Mouse (Mus musculus) heart, embryonic 15.5 days (tissue): ENCODE results near the gene BC049715. TPM values are rescaled to one million over a fixed set of nuclear protein-coding genes. Genes with fewer than 3 reads are reported as not detected.
A peak's percentile ranks its signal among the peaks of the same experiment; 100 is the strongest.

Experiments used
- ATAC-seq: fragments of 200-750 bp; cut with Nextera tagmentation; replicated peaks from 2 replicates; pipeline ENCODE4 v1.8.0; 2017; ENCODE audit warnings: low read depth, moderate TSS enrichment; ENCODE audit not compliant: insufficient number of reproducible peaks, insufficient read depth, low FRiP score
- H3K27ac ChIP-seq: fragments of 300-500 bp; sonication (generic); 2 replicates; pipeline ENCODE4 v1.5.1; 2015; ENCODE audit warnings: mild to moderate bottlenecking, inconsistent platforms
- H3K27me3 ChIP-seq: fragments of 300-500 bp; sonication (generic); 2 replicates; pipeline ENCODE4 v1.6.1; 2015; ENCODE audit warnings: inconsistent platforms
- H3K36me3 ChIP-seq: fragments of 300-500 bp; sonication (generic); 2 replicates; pipeline ENCODE4 v1.6.1; 2015; ENCODE audit warnings: mild to moderate bottlenecking, inconsistent platforms
- H3K4me1 ChIP-seq: fragments of 300-500 bp; sonication (generic); replicated peaks from 2 replicates; pipeline ENCODE4 v1.6.1; 2015; ENCODE audit warnings: inconsistent platforms
- H3K4me2 ChIP-seq: fragments of 300-500 bp; sonication (generic); 2 replicates; pipeline ENCODE4 v1.6.1; 2015; ENCODE audit warnings: inconsistent platforms, mild to moderate bottlenecking, moderate library complexity
- H3K4me3 ChIP-seq: fragments of 300-500 bp; sonication (generic); 2 replicates; pipeline ENCODE4 v1.5.1; 2015; ENCODE audit warnings: mild to moderate bottlenecking, inconsistent platforms
- H3K9ac ChIP-seq: fragments of 300-500 bp; sonication (generic); 2 replicates; pipeline ENCODE4 v1.6.1; 2015; ENCODE audit warnings: mild to moderate bottlenecking, inconsistent platforms
- H3K9me3 ChIP-seq: fragments of 300-500 bp; sonication (generic); replicated peaks from 2 replicates; pipeline ENCODE4 v1.6.1; 2016; ENCODE audit warnings: inconsistent platforms
- WGBS: fragments of 180-500 bp; shearing (Covaris S2); methylation state at CpG from one replicate; pipeline ENCODE4 v1.1.7; 2015; ENCODE audit warnings: mixed read lengths; 5-methylcytosine and 5-hydroxymethylcytosine counted together
- polyA plus RNA-seq: library from polyadenylated mRNA; unstranded; fragments of >200 nt; fragmentation: Nextera tagmentation; extraction: Ambion mirVana; gene quantifications from 2 replicates; pipeline ENCODE4 v1.2.1, GENCODE M21; 2015

The BC049715 gene
- polyA plus RNA-seq, 1 experiment from 2014 or later, result 1.3 TPM

DNA sequence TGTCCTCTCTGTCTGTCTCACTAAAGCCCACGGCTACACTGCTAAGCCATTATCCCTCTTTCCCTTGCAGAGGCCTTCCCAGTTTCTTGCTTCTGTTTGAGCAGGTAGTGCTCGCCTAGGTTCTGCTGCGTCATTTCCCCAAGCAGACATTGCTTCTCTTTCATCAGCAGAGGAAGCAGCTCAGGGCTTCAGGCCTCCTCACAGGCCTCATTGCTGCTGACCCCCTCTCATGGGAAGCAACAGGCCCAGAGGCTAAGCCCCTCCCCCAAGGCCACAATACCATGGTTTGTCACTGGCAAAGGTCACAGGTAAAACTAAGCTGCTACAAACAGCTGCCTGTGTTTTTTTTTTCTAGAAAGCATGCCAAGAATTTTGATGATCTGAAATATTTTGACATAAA, 25.3 kb downstream of the BC049715 start:
- 57% methylated on average over 3 of the region's 3 CpGs for WGBS
- Histone ChIP-seq H3K27ac (peak overlapping the region; percentile 34; the same call in 1 of the 2 replicates), H3K4me3 (no peak overlapping the region), H3K4me2 (no peak overlapping the region), H3K36me3 (no peaks in the 10 kb centered on the region), H3K9me3 (no peaks in the 10 kb centered on the region), H3K4me1 (peaks cover 26% of the 10 kb centered on the region), H3K9ac (no peak overlapping the region), H3K27me3 (no peaks in the 10 kb centered on the region)
- ATAC-seq, result no peak

DNA sequence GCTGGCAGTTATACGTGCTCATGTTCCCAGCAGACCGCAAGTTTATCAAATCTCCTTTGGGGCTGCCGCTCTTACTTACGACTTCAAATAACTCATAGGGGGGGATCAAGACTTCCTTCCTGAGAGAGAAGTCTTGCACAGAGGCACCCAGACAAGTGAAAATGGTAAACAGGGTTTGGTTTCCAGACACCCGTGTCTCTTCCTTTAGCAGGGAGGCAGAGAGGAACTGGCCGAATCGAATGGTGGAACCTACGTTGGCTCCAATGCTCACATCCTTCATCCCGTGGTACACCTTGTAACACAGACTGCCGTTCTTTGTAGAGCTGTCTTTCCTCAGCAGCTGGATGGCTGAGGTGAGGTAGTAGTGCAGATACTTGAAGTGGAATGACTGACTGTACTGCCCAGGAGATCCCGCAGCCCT, 26.9 kb downstream of the BC049715 start:
- 69% methylated on average over 11 of the region's 11 CpGs for WGBS
- Histone ChIP-seq H3K4me1 (peaks cover 39% of the 10 kb centered on the region), H3K27me3 (no peaks in the 10 kb centered on the region), H3K4me2 (peak overlapping the region; percentile 64; the same call in 1 of the 2 replicates), H3K9me3 (no peaks in the 10 kb centered on the region), H3K36me3 (no peaks in the 10 kb centered on the region), H3K9ac (no peak overlapping the region), H3K27ac (peak overlapping the region; percentile 95; the same call in 1 of the 2 replicates), H3K4me3 (no peak overlapping the region)
- ATAC-seq, result no peak

DNA sequence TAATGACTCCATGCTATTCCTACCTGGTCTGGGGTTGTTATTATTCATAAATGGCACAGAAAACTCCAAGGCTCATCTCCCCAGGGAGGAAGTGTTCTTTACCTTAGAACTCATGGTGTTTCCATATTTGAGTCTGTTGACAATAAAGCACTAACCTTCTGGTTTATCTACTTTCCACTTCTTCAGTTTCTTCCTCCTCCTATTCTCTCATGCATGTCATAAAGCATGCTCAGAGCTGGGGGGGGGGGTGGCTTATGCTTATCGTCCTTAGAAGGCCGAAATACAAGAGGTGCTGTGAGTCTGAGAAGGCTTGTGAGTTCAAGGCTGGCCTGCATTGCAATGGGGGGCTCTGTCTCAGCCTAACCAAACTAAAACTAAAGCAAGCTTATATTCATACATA, 27.8 kb downstream of the BC049715 start:
- peak overlapping the region; percentile 43; the same call in 1 of the 2 replicates for H3K4me3 ChIP-seq
- H3K27me3 ChIP-seq, result no peaks in the 10 kb centered on the region
- no peaks in the 10 kb centered on the region for H3K9me3 ChIP-seq
- peak overlapping the region; percentile 64 for H3K4me2 ChIP-seq
- peaks cover 47% of the 10 kb centered on the region for H3K4me1 ChIP-seq
- no peak for ATAC-seq
- 51% methylated on average over 2 of the region's 2 CpGs for WGBS
- no peak overlapping the region for H3K9ac ChIP-seq
- H3K36me3 ChIP-seq, result no peaks in the 10 kb centered on the region
- H3K27ac ChIP-seq, result peak overlapping the region; percentile 95; the same call in 1 of the 2 replicates

DNA sequence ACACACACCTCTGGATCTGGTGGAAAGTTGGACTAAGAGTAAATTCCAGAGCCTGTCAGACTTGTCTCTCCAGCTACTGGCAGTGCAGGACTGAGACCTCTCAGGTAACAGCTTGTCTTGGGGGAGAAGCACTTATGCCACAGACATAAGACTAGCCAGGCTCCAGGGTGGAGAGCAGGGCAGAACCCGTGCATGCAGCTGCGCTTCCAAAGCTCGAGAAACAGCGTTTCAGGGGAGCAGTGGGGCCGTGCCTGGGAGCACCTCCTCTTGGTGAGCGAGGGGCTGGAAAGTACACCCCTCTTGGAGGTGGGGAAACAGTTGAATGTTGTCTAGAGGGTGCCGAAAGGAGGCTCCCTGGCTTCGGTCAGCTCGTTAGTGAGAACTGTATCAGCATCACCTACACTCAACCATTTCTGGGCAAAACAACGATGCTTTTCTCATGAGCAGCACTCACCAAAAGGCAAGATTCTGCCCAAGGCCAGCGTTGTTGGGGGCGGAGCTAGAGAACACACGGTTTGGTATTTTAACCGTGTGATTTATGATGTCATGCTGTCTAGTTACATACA, 28.7 kb downstream of the BC049715 start:
- Histone ChIP-seq H3K4me3 (peak overlapping the region; percentile 43), H3K9me3 (no peaks in the 10 kb centered on the region), H3K27me3 (no peaks in the 10 kb centered on the region), H3K27ac (peak overlapping the region; percentile 95), H3K36me3 (no peaks in the 10 kb centered on the region), H3K4me2 (peak overlapping the region; percentile 64), H3K9ac (peak overlapping the region; percentile 41), H3K4me1 (peaks cover 55% of the 10 kb centered on the region)
- 19% methylated on average over 14 of the region's 14 CpGs for WGBS
- no peak; the same call in 1 of the 2 replicates for ATAC-seq

DNA sequence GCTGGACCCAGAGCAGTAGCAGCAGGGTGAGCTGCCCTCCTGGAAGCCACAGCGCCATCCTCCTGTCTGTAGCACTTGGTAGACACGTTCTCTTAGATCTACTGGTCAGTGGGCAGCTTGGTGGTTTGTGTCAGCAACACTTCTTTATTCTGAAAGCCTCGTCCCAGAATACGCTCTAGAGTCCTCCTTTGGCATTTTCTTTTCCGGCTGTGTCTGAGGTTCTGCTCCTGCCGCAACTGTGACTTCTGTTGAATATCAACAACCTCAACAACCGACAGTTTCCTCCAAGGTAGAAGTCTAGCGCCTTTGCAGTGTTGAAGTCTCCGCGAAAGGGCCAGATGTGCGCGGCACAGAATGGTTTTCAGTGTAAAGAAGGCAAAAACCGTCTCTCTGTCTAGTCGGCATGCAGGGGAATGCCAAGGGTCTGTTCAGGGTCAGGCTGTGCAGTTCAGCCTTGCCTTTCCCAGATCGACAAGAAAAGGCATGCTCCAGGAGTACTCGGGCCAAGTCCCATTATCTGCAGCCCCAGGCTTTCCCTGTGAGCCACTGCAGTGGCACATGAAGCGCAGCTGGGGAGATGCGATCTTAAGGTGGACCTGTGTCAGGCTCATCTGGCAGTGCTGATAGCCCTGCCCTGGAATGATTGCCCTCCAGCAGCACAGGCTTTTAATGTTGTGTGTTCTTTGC, 29.9 kb downstream of the BC049715 start, which contains the start of gene Art4:
Gene Art4, minus strand, starts transcription at position 548 of the 687 bp plus-strand sequence.
- peaks cover 58% of the 10 kb centered on the region for H3K4me1 ChIP-seq
- ATAC-seq, result peak; percentile 53

DNA sequence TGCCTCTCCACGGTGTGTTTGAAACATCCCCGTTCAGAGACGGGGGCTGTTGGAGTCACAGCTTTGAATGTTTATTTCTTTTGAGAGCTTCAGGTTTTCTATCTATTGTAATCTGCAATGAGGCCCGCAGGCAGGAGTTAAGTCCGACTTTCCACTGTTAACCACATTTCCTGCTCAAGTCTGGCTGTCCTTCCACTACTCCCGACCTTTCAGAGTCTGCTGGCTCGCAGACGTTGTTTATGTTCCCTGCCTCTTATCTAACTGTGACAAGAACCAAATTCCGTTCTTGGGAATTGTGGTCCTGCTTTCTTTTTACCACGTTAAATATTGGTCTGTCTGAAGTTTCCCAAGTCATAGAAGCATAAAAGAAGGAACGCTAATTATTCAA, 30.4 kb downstream of the BC049715 start:
- Histone ChIP-seq H3K4me2 (peak overlapping the region; percentile 64), H3K27me3 (no peaks in the 10 kb centered on the region), H3K9me3 (no peaks in the 10 kb centered on the region), H3K4me1 (peaks cover 55% of the 10 kb centered on the region), H3K27ac (peak overlapping the region; percentile 95), H3K9ac (peak overlapping the region; percentile 46), H3K4me3 (peak overlapping the region; percentile 41), H3K36me3 (no peaks in the 10 kb centered on the region)
- ATAC-seq, result peak; percentile 78
- 4% methylated on average over 11 of the region's 11 CpGs for WGBS

More for the DNA sequence above, 29.9 kb downstream of the BC049715 start, which contains the start of gene Art4:
- Histone ChIP-seq H3K27ac (peak within 1 kb of the TSS; percentile 95), H3K4me3 (peak within 1 kb of the TSS; percentile 43), H3K36me3 (no peaks in the 10 kb centered on the region), H3K9me3 (no peaks in the 10 kb centered on the region), H3K9ac (peak within 1 kb of the TSS; percentile 46), H3K4me2 (peak within 1 kb of the TSS; percentile 64), H3K27me3 (no peaks in the 10 kb centered on the region)
- 14% methylated on average over 18 of the region's 18 CpGs for WGBS

DNA sequence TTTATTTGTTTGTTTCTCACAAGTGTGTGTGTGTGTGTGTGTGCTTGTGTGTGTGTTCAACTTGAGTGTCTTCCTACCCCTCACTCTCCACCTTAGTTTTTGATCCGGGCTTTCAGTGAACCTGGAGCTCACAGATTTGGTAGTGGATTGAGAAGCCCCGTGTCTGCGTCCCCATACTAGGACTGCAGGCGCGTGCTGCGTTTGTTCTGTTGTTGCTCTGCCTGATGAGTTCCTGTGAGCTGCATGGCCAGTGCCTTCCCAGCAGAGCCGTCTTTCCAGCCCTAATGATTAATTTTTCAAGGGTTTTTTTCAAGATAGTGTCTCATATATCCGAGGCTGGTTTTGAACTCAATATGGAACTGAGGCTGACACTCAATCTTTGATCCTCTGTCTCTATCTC, 31.0 kb downstream of the BC049715 start:
- ATAC-seq, result no peak
- Histone ChIP-seq H3K9me3 (no peaks in the 10 kb centered on the region), H3K4me3 (no peak overlapping the region), H3K27me3 (no peaks in the 10 kb centered on the region), H3K4me2 (peak overlapping the region; percentile 64; the same call in 1 of the 2 replicates), H3K9ac (no peak overlapping the region), H3K36me3 (no peaks in the 10 kb centered on the region), H3K27ac (peak overlapping the region; percentile 95), H3K4me1 (peaks cover 54% of the 10 kb centered on the region)
- 39% methylated on average over 8 of the region's 8 CpGs for WGBS

DNA sequence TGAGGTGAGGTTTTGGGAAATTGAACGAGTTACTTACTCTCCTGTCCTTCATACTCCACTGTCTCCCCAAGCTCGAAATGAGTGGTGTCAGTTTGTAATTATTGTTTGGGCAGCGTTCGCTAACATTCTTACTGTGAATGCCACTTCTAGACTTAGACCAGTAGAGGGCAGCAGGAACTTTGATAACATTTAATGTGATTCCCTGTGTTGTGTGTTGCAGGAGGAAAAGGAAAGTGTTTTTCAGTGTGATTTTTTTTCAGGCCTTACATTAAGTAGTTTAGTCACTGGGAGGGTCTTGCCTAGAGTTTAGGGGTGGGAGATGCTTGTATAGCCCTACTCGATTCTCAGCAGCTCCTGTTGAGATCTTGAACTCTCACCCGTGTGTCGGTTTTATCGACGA, 33.6 kb downstream of the BC049715 start:
- Histone ChIP-seq H3K27ac (peak overlapping the region; percentile 95), H3K4me1 (peaks cover 46% of the 10 kb centered on the region), H3K27me3 (no peaks in the 10 kb centered on the region), H3K36me3 (no peaks in the 10 kb centered on the region), H3K9ac (0 out of 2 replicates have a peak overlapping the region, but pooled peaks have one; percentile 3), H3K4me2 (peak overlapping the region; percentile 21; the same call in 1 of the 2 replicates), H3K9me3 (no peaks in the 10 kb centered on the region), H3K4me3 (no peak overlapping the region)
- ATAC-seq, result no peak
- 32% methylated on average over 9 of the region's 9 CpGs for WGBS

DNA sequence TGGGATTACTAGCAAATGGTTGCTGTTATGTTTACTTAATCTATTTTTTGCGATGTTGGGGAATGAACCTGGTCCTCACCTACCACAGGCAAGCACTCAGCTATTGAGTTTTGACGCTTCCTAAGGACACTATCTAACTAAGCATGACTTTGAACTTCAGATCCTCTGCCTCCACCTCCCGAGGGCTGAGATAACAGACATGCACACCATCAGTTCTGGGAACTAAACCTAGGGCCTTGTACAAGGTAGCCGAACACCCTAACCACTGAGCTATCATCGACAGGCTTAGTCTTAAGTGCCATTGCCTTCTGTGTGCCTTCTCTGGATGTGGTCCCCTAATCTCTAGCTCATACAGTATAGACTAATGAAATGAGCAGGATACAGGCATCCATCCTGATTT, 37.9 kb downstream of the BC049715 start:
- no peak for ATAC-seq
- Histone ChIP-seq H3K4me3 (no peak overlapping the region), H3K9ac (no peak overlapping the region), H3K36me3 (no peaks in the 10 kb centered on the region), H3K9me3 (no peaks in the 10 kb centered on the region), H3K27ac (no peak overlapping the region), H3K4me1 (peaks cover 9% of the 10 kb centered on the region), H3K27me3 (no peaks in the 10 kb centered on the region), H3K4me2 (no peak overlapping the region)
- 83% methylated on average over 5 of the region's 5 CpGs for whole genome bisulfite sequencing

DNA sequence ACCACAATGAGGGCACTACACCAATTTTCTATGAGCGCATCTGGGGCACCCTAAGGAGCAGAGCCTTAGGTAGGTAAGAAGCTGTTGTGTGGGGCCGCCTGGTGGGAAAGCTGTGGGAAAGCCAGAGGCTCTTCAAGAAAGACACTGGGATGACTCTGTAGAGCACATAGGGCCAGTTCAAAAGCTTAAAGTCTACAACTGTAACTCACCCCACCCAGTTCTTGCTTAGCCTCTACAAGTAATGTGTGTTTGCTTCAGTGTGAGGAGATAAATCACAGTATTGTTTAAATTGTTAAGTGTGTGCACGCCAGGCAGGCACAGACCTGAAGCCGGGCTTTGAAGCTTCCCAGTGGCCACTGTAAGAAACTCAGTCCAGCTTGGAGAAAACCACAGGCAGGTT, 38.7 kb downstream of the BC049715 start:
- ATAC-seq, result no peak

DNA sequence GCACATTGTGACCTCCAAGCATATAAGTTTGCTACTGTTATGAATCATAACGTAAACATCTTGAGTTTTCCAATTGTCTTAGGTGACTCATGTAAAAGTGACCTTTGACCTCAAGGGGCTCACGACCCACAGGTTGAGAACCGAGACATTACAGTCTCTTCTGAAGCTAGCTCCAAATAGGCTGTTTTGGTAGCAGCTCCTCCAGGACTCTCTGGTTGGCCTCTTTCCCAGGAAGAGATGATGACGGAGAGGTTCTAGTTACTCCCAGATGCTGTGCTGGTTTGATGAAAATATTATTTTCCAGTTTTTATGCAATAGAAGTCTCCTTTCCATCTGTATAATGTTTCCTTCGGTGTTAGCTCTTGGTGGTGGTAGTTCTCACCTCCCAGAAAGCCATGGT, 41.5 kb downstream of the BC049715 start:
- Histone ChIP-seq H3K4me3 (no peak overlapping the region), H3K9me3 (no peaks in the 10 kb centered on the region), H3K4me2 (no peak overlapping the region), H3K9ac (no peak overlapping the region), H3K36me3 (no peaks in the 10 kb centered on the region), H3K27me3 (no peaks in the 10 kb centered on the region), H3K4me1 (peaks cover under 1% of the 10 kb centered on the region; the same call in 1 of the 2 replicates), H3K27ac (no peak overlapping the region)
- no peak for ATAC-seq
- 67% methylated on average over 5 of the region's 5 CpGs for WGBS

More for the DNA sequence above, 38.7 kb downstream of the BC049715 start:
- Histone ChIP-seq H3K27ac (no peak overlapping the region), H3K36me3 (no peaks in the 10 kb centered on the region), H3K27me3 (no peaks in the 10 kb centered on the region), H3K4me3 (no peak overlapping the region), H3K4me1 (peaks cover 3% of the 10 kb centered on the region; the same call in 1 of the 2 replicates), H3K4me2 (no peak overlapping the region), H3K9me3 (no peaks in the 10 kb centered on the region), H3K9ac (no peak overlapping the region)
- 82% methylated on average over 4 of the region's 4 CpGs for WGBS
